Mouse (Mus musculus) layer of hippocampus, adult 11-12 months (tissue): ENCODE data around the gene Hopx.
A peak's percentile ranks its signal among the peaks of the same experiment; 100 is the strongest.

Experiments
- DNase-seq: peaks from one replicate; pipeline ENCODE4 v3.0.0; 2022; ENCODE audit warnings: low spot score

Gene Hopx

DNA sequence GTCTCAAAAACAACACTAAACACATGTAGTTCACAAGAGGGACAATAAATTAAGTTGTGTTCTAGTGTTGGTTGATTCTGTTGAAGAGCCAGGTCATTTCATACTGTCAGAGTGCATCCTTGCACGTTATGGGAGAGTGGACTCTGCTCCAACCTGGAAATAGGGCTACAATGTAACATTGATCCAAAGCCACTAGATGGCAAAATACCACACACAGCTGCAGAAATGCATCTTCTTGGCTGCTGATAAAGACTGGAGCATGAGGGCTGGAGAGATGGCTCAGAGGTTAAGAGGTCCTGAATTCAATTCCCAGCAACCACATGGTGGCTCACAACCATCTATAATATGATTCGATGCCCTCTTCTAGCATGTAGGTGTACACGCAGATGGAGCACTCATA lies 43.3 kb downstream of the Hopx start:
- no peak for DNase-seq

- no peak for DNase-seq
These were observed 43.9 kb downstream of the Hopx start for GRCm38 (mm10) chr5:77070987-77071386.

DNA sequence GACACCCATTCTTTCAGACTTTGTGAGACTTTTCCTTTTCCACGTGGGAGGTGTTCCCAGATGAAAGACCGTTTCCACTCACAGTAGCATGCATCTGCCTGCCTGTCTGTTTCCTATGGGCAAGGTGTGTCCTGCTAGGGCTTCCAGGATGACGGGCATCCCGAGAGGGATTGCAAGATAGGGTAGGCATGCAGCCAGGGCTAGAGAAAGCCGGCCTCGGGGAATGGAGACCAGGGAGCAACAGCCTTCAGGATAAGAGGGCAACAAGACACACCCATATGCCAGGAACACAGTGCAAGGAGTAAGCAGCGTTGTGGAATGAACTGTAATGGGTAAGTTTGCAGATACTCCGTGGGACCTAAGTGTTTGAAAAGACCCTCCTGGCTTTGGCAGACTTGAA lies 47.6 kb downstream of the Hopx start:
- DNase-seq, result no peak

GRCm38 (mm10) chr5:77061372-77062038 lies 53.4 kb downstream of the Hopx start:
- DNase-seq, result peak; percentile 70

GRCm38 (mm10) chr5:77060363-77060762 lies 54.6 kb downstream of the Hopx start:
- DNase-seq, result no peak

DNA sequence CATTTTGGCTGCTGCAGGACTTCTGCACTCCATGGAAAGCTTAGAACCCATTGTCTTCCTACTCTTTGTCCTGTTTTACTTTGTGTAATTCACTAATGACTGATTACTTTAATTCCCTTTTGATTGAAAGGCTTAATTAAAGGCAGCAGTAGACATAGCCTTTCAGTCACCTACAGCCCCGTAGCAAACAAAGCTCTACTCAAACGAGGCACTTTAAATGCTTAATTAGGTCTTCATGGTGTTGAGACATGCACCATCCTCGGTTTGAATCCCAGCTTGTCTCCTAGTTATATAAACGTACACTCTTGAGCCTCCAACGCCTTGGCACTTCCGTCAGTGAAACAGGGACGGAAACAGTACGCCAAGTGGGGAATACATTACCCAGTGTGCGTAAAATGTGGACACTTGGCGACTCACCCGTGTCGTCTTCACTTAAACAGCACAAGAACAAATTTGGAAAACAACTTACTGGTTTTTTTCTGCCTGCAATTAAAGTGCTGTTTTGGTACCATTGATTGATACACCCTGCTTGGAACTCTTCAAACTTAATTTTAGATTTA lies 58.0 kb downstream of the Hopx start:
- DNase-seq, result no peak

GRCm38 (mm10) chr5:77052616-77053015 lies 62.3 kb downstream of the Hopx start:
- no peak for DNase-seq

DNA sequence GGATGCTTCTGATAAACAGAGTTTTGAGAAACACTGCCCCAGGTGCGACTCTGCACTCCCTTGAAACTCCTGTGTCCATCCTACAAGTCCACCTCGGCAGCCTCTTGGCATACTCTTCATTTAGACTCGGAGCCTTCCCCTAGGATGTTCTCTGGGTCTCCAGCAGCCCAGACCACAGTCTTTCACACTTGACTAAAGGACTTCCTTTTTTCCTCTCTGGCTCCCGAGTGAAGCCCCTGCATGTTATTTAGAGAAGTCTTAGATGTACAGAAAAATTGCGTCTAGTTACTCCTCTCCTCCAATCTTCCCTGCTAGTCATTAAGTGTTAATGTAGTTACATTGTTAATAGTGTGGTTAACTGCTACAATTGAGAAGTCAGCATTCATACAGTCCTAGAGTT lies 70.6 kb downstream of the Hopx start:
- DNase-seq, result no peak

GRCm38 (mm10) chr5:77039391-77039790 lies 75.5 kb downstream of the Hopx start:
- no peak for DNase-seq

DNA sequence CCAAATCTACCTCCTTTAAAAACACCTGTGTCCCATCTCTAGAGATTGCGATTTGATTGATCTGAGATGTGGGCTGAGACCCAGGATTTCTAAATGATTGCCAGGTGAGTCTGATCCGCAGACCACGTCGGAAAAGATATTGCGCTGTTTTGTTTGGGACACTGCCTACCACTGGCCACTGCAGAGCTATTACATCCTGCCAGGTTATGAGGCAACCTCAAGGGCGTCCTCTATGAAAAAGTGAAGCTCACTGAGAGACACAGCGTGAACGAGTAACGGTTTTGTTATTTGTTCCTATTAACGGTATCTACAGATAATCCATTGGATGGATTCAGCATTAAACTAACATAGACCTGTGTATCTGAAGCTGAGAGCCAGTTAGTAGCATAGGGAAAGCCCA lies 76.5 kb downstream of the Hopx start:
- no peak for DNase-seq
